Mouse (Mus musculus) E14TG2a.4 (cell line): ENCODE measurements around the gene Dtx4.
"Not testable (repeated sequence)": the region's sequence is repeated elsewhere in the genome, so short reads cannot be mapped to it uniquely, and the experiment has no call there.

ENCODE experiments used
- CTCF ChIP-seq: conservative IDR thresholded peaks from 2 replicates; pipeline ENCODE4 v1.5.1; 2014; ENCODE audit warnings: low read length
- POU5F1 ChIP-seq: IDR thresholded peaks from 2 replicates; pipeline ENCODE4 v1.6.1; 2014; ENCODE audit warnings: low read length, borderline replicate concordance

DNA sequence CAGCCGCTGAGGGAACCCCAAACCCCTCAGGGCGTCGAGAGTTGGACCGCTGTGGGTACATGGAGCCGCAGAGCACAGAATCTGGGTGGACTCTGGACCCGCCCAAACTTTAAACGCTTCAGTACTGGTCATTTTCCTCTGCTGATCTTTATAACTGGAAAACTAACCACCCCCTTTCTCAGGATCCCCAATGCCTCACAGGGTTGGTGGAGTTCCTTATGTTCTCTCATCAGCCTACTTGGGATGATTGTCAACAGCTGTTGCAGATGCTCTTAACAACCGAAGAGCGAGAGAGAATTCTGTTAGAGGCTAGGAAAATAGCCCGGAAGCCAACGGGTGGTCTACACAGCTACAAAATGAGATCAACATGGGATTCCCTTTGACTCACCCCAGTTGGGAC is 44.2 kb upstream of the Dtx4 start, which contains the start of gene Fam111a:
- not testable (repeated sequence) for TF ChIP-seq CTCF, POU5F1
